Mouse (Mus musculus) R1 (cell line): ENCODE data around the gene Arpc1a.
A peak's percentile ranks its signal among the peaks of the same experiment; 100 is the strongest.
"Not testable (repeated sequence)": the region's sequence is repeated elsewhere in the genome, so short reads cannot be mapped to it uniquely, and the experiment has no call there.

Experiments used
- DNase-seq: peaks from one replicate; pipeline ENCODE4 v3.0.0-alpha.2; 2018; ENCODE audit warnings: low read depth, low spot score

Gene Arpc1a

DNA sequence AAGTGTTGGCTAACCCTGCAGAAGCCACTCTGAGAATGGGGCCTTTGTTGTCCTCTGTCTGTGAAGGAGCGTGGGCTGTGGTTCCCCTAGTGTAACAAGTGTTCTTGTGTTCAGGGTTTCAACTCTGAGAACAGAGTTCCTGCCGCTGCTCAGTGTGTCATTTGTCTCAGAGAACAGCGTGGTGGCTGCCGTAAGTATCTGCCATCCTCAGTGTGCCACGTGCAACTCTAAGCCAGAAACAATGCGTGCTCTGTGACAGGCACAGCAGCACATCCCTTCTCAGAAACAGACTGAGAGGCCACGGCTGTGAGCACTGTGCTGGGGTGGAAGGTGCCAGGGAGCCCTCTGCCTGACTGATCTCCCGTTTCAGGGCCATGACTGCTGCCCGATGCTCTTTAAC, 20.7 kb downstream of the Arpc1a start:
- no peak for DNase-seq

DNA sequence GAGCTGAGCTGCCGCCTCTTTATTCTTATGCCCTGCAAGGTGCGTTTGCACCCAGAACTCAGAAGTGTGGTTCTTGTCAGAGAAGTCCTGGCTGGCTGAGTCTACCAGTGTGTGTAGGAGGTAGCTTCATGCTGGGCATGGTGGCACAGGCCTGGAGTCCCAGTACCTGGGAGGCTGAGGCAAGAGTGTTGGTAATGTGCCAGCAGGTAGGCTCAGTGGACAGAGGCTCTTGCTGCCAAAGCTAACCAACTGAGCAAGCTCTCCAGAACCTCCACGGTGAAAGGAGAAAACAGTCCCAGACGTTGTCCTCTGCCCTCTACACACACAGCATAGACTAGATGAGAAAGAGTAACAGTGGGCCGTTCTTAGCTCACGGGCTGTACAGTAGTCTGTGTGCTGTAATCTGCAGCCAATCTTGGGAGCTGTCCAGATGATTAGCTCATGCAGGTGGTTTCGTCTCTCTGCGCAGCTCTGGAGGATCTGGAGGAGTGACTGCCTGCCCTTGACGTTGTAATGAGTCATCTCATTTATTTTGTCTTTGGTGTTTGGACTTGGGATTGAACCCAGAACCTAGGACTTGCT, 22.2 kb downstream of the Arpc1a start:
- no peak for DNase-seq

DNA sequence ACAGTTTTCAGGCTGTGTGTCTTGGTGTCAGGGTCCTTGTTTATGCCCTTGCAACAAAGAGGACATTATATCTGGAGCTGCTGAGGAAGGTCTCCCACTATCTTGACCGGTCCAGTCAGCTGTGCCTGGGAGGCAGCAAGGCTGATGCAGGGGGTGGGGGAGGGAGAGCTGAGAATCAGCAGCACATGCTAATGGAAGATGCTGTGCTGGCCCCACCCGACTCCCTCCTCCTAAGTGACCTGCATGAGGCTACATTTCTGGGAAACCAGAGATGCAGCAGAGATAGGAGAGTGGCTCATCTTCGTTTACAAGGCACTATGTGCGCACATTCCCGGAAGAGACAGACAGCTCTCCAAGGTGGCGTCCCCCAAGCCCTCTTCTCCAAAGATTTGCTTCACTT, 26.8 kb downstream of the Arpc1a start:
- no peak for DNase-seq

DNA sequence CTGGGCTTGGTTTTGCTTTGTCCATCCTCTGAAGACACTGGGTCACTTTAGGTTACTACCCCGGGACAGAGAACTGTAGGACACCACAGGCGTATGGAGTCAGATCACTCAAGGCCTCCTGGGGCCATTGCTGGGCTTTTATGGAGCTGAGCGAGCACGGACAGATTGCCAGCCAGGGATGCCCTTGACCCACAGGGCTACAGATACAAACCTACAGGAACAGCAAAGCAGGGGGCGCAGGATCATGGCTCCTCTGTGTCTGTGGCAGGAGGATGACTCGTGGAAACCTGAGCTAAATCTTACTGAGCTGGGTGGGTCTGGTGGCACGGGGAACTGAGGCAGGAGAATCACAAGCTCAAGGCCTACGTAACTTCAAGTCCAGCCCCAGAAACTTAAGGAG, 28.9 kb downstream of the Arpc1a start:
- DNase-seq = no peak

DNA sequence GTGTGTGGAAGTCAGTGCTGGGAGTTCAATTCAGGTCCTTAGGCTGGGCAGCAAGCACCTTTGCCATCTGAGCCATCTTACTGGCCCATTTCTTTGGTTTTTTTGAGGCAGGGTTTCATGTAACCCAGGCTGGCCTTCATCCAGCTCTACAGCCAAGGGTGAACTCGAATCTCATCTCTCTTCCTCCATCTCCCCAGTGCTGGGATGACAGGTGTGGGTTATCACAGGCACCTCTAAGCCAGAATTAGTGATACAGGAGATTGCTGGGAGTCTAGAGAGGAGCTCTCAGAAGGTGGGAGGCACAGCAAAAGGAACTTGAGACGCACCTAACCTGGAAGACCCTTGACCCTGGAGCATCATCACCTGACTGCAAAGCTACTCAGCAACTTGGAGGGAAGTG, 29.8 kb downstream of the Arpc1a start:
- DNase-seq = no peak

DNA sequence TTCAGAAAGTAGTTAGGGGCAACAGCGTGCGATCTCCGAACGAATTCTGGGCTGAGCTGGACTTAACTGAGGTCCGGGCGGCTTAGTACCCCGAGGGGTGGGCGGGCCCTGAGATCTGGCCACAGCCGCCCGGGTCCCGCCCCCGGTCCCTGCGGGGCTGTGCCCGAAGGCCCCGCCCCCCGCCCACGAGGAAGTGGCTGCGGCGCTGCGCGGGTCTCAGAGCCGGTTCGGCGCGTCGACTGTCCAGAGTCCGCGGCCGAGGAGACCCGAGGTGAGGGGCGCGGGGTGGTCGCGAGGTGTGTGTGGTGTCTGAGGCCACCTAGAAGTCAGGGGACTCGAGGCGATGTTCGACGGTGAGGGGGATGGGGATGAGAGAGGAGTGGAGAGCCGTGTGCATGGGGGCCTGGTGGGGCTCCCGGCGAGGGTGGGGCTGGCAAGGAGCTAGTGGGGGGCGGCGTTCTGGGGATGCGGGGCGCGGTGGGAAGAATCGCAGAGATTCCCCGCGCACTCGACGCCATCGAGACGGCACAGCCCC, 30.5 kb downstream of the Arpc1a start, which contains the start of gene Arpc1b:
TSS of gene Arpc1b (plus strand) at position 145 of the 535 bp plus-strand sequence.
- DNase-seq = peak; percentile 85

DNA sequence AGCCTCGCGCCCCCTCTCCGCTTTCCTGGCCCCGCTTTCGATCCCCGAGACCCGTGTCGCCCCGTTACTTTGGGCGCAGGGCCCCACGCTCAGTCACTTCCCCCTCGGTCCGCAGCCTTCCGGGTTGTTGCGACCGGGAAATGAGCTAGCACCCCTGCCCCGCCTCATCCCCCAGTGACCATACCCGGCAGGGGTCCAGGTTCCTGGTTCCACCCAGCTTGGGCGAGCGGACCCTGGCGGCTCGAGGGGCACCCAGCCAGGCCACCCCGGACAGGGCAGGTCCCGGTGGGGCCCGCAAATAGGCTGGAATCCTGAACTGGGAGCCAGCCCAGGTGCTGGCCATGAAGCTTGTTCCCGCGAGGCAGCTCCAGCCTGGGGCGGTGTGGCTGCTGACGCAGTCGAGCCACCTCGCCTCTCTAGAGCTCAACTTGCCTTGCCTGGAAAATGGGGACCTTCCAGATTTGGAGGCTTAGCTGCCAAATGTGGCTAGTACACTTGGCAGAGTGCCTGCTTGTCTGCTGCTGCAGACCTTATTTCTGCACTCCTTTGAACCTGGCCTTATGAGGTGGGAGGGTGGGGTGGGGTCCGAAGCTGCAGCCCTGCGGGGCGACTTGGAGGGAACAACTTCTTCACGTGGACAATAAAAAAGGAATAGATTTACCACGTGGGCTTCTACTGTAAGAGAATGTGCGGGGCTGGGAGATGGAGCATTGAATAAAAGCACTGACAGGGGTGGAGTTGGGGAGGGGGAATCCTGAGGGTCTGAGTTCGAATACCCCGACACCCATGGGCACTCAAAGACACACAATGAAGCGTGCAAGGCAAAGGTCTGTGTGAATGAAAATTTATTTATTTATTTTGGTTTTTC, 31.2 kb downstream of the Arpc1a start:
- peak; percentile 59 for DNase-seq

DNA sequence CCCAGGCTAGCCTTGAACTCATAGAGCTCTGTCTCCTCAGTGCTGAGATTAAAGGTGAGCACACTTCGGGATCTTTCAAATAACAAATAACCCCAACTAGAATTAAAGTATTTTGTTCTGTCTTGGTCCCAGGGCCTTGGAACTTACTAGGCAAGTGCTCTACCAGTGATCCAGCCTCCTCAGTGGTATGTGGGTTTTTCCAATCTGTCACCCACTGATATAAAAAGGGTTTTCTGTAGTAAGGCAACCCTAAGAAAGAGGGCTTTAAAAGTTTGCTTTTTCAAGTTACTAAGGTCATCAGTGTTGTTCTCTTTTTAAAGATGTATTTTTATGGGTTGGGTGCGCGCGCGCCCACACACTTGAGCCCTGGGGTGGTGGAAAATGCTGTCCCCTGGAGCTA, 32.1 kb downstream of the Arpc1a start:
- DNase-seq = no peak

DNA sequence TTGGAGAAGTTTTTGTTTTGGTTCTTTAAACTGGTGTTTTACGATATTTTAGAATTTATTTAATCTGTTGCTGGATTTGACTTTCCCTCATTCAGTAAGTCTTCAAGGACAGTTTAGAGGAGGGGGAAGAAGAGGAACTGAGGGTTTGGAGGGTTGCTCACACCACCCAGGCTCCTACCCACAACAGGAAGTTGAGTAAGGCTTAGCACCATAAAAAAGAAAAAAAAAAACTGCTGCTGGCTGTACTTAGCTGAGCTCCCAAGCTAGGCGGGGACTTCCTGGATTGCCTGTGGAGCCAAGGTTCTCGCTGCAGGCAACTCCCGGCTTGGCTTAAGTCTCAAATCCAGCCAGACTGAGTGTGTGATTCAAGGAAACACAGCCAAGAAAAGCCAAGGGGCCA, 32.7 kb downstream of the Arpc1a start:
- peak; percentile 60 for DNase-seq

DNA sequence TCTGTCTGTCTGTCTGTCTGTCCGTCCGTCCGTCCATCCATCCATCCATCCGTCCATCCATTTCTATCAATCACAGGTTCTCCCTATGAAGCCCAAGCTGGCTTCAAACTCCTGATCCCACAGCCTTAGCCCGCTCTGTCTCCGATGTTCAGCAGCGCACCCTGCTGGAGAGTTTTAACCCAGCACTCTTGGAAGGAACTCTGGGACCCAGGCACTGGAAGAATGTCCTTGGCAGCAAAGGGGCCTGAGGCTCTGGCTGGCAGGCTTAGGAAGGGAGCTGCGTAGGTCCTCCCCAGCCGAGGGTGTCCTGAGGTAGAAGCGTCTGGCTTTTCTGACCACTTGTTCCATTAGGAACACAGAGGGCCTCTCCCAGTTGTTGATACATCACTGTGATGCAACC, 33.3 kb downstream of the Arpc1a start:
- peak; percentile 92 for DNase-seq

DNA sequence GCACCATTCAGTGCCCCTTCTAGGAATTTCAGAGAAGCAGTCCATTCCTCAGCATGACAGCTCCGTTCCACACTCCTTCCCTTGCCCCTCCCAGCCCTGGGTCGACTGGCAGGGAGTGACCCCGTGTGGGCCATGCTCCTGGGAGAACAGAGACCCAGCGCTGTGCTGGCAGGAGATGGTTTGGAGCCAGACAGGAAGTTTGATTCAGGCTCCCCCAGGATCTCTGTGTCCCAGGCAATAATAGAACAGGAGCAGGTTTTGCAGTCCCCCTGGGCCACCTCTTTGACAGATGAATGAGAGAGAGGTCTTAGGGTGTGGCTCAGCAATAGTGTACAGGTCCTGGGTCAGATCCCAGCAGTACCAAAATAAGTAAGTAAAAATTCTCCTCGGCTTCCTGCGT, 34.4 kb downstream of the Arpc1a start:
- DNase-seq = no peak

DNA sequence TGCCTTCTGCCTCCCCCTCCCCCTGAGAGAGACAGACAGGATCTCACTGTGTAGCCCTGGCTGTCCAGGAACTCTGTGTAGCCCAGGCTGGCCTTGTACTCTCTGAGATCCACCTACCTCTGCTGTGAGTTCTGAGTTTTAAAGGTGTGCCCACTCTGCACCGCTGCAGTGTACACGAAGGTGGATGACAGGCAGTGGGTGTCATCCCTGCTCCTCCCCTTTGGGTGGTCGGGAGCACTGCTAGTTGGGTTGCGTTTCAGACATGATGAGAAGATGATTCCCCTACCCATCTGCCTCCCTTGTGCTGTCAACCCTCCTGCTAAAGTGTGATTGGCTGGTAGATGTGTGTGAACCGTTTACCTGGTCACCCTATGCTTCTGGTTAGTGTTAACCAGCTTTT, 34.8 kb downstream of the Arpc1a start:
- DNase-seq = no peak

DNA sequence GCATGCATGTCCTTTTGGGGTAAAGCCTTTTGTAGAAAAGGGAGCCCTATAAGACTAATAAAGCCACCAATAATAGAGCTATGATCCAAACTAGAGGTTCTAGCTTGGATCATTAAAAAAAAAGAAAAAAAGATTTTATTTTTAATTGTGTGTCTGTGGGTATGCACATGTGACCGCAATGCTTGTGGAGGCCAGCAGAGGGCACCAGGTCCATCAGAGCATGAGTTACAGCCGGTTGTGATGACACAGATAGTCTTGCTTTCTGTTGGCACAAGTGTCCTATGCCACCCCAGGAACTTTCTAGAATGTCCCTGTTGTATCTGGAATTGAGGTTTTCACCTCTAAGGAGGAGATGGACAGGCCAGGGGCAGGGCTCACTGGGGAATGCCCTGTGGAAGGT, 35.8 kb downstream of the Arpc1a start:
- peak; percentile 74 for DNase-seq

DNA sequence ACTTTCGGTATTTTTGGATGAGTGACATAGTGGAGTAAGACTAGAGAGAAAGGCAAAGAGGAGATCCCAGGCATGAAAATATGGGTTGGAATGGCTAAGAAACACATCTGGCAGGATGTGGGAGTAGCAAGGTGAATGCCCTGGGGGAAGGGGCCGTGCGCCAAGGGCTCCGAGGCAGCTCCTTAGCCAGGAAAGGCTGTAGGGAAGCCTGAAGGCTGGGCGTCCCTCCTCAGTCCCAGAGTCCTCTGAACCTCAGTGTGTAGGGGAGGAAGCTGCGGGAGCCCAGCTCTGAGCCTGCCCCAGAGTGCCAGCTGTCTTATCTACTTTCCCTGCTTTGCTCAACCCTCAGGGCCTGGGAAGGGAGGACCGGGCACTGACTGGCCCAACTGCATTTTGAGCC, 37.3 kb downstream of the Arpc1a start:
- DNase-seq = no peak

DNA sequence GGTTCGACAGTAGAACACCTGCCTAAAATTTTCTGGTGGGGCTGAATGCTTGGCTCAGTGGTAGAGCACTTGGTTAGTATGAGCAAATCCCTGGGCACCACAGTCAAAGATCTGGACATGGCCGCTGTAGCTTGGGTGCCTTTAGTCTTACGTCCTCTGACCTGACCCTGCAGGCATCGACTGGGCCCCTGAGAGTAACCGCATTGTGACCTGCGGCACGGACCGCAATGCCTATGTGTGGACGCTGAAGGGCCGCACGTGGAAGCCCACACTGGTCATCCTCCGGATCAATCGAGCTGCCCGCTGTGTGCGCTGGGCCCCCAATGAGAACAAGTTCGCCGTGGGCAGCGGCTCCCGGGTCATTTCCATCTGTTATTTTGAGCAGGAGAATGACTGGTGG, 39.8 kb downstream of the Arpc1a start:
- DNase-seq = no peak

DNA sequence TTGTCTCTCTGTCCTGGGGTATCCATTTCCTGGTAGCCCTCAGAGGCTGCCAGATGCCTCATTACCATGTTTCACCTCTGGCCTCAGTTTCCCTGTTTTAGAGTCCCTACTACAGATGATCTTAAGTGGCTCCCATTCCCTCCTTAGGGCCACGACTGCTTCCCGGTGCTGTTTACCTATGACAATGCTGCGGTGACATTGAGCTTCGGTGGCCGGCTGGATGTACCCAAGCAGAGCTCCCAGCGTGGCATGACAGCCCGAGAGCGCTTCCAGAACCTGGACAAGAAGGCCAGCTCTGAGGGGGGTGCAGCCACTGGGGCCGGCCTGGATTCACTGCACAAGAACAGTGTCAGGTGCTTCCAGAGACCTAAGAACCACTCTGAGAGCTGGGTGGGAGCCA, 43.0 kb downstream of the Arpc1a start:
- no peak for DNase-seq

DNA sequence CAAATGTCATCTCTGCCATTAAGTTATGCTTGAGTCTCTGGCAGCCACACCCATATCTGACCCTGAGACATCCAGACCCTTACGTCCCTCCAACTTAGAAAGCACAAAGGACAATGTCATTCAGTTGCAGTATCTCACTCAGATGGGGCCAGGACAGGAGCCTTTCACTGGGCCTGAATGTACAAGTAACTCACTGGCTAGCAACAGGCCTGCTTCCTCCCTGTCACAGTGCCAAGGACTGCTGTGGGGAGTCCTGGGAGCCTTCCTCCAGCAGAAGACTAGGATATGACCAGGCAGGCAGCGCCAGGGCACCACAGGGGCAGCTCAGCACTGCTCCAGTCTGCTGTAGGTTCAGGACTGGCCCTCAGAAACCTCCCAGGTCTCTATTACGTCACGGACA, 45.5 kb downstream of the Arpc1a start:
- DNase-seq = no peak

DNA sequence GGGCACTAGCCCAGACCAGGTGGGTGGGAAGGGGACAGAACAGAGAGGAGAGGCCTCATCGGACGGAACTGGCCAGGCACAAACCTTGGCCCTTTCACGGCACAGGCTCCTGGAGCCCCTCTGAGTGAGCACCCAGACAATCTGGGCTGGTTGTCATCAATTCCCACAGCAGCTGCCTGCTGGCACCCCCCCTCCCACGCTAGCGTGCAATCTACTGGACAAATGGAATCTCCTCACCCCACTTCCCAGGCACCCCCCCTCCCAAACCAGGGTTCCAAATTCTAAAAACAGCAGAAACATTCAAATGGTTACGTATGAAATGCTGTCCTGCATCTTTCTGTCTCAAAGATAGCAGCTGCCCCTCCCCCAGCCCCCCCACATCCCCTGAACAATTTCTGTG, 46.1 kb downstream of the Arpc1a start:
- not testable (repeated sequence) for DNase-seq

DNA sequence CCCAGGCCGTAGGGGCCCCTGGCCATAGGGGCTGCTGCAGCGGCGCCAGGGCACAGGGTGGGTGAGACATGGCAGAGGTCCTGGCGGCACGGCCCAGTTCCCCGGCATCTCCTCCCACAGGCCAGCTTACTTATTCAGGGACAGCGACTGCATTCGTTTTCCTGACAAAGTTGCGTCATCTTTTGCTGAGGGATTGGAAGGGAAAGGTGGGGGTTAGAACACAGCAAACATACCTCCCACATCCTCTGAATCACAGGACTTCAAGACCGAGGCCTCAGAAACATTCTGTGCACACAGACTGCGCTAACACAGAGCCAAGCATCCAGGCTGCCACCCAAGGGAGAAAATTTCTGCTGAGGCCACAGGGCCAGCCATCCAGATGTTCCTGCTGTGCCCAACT, 46.6 kb downstream of the Arpc1a start:
- DNase-seq = no peak

DNA sequence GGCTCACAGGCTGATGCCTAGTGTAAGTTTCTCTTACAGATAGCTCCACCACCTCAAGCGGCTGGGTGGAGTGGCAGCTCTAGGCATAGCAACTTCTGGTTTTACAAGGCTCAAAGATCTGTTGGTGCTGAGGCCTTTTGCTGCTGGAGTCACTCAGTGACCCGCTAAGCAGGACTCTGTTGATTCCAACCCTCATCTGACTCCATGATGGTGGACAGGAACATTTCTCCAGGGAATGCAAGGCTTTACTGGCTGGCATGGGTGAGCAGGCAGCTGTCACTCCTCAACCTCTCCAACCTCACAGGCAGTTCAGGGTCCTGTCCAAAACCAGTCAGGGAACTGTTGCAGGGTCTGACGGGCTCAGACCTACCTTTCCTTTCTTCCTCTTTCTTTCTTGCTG, 47.4 kb downstream of the Arpc1a start:
- no peak for DNase-seq

DNA sequence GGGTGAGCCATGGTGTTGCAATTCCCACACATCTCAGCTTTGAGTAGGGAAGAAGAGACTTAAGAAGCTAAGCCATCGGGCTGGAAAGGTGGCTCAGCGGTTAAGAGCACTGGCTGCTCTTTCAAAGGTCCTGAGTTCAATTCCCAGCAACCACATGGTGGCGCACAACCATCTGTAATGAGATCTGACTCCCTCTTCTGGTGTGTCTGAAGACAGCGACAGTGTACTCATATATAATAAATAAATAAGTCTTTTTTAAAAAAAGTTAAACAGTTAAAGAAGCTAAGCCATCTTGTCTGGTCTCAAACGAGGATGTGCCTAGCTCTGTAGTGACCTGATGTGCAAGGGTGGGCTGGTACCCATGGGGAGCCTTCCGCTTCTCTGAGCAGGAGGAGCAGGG, 49.6 kb downstream of the Arpc1a start:
- DNase-seq = not testable (repeated sequence)

DNA sequence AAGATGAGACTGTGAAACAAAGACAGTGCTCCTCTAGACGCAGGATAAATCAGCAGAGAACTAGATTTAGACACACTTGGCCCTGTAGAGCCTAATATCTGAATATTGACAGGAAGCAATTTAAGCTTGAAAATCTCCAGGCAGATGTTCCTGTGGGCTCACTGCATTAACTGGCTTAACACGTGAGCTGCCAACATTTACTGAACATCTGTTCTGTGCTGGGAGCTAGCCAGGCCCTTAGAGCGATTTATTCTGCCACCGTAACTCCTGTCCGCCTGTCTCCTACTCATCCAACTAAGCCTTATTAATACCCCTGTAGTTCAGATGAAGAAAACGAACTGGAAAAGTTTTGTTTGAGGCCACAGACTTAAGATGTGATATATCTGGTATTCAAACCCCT, 55.2 kb downstream of the Arpc1a start:
- no peak for DNase-seq
